Mouse (Mus musculus) neural tube, embryonic 13.5 days (tissue): Measurements from ENCODE around the gene Syngr3. TPM values are rescaled to one million over a fixed set of nuclear protein-coding genes. Genes with fewer than 3 reads are reported as not detected.

Experiments
- ATAC-seq: fragments of 200-750 bp; cut with Nextera tagmentation; 2 replicates; pipeline ENCODE4 v1.8.0; 2017; ENCODE audit warnings: low read depth, mild to moderate bottlenecking, moderate TSS enrichment, moderate library complexity
- H3K27ac ChIP-seq: fragments of 300-500 bp; sonication (generic); replicated peaks from 2 replicates; pipeline ENCODE4 v1.5.1; 2015; ENCODE audit warnings: moderate library complexity, mild to moderate bottlenecking, inconsistent platforms
- H3K27me3 ChIP-seq: fragments of 300-500 bp; sonication (generic); 2 replicates; pipeline ENCODE4 v1.6.1; 2015; ENCODE audit warnings: mild to moderate bottlenecking, inconsistent platforms
- H3K36me3 ChIP-seq: fragments of 300-500 bp; sonication (generic); 2 replicates; pipeline ENCODE4 v1.6.1; 2015; ENCODE audit warnings: mild to moderate bottlenecking, inconsistent platforms
- H3K4me1 ChIP-seq: fragments of 300-500 bp; sonication (generic); replicated peaks from 2 replicates; pipeline ENCODE4 v1.6.1; 2015; ENCODE audit warnings: inconsistent platforms
- H3K4me2 ChIP-seq: fragments of 300-500 bp; sonication (generic); 2 replicates; pipeline ENCODE4 v1.6.1; 2015; ENCODE audit warnings: inconsistent platforms, mild to moderate bottlenecking, moderate library complexity
- H3K4me3 ChIP-seq: fragments of 300-500 bp; sonication (generic); 2 replicates; pipeline ENCODE4 v1.5.1; 2015; ENCODE audit warnings: mild to moderate bottlenecking, inconsistent platforms
- H3K9ac ChIP-seq: fragments of 300-500 bp; sonication (generic); 2 replicates; pipeline ENCODE4 v1.6.1; 2015; ENCODE audit warnings: moderate library complexity, mild to moderate bottlenecking, inconsistent platforms
- H3K9me3 ChIP-seq: fragments of 300-500 bp; sonication (generic); 2 replicates; pipeline ENCODE4 v1.6.1; 2016; ENCODE audit warnings: inconsistent platforms
- WGBS: fragments of 180-500 bp; shearing (Covaris S2); methylation state at CpG from one replicate; pipeline ENCODE4 v1.1.7; 2015; 5-methylcytosine and 5-hydroxymethylcytosine counted together
- polyA plus RNA-seq: library from polyadenylated mRNA; unstranded; fragments of >200 nt; fragmentation: Nextera tagmentation; extraction: Ambion mirVana; gene quantifications from 2 replicates; pipeline ENCODE4 v1.2.1, GENCODE M21; 2015

Gene Syngr3
- polyA plus RNA-seq, 1 experiment from 2014 or later: 114 TPM

DNA sequence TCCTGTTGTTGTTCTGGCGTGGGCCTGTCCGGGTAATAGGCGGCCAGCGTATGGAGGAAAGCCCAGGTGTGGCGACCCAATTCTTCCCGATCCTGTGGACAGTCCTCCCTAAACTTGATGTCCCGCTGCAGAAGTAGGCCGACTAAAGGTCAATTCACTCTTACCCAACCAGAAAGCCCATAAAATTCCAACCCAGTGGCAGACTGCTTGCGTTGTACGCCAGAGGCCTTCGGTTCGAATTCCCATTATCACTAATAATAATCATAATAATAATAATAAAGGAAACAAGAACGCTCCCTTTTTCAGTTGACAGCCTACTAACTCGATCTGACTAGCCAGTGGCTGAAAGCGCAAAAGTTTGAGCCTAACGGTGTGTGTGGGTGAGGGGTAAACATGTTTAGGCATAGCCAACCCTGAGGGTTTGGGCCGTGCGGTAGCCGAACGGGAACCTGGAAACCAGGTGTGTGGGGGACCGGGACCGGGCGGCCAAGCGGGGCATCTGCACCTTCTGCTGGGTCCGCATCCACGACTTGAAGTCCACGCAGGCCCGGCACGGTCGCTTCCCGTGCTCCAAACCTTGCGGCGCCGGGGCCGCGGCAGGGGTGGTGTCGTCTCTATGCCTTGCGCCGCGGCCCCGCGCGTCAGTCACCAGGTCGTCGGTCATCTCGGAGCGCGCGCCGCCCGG is 5.7 kb upstream of the Syngr3 start:
- H3K4me3 ChIP-seq: peak overlapping the region; percentile 77
- ATAC-seq: peak; percentile 41
- peak overlapping the region; percentile 79 for H3K4me2 ChIP-seq
- H3K36me3 ChIP-seq: peaks cover 28% of the 10 kb centered on the region
- peaks cover 16% of the 10 kb centered on the region for H3K27me3 ChIP-seq
- H3K9me3 ChIP-seq: no peaks in the 10 kb centered on the region
- 6% methylated on average over 45 of the region's 51 CpGs for WGBS
- H3K9ac ChIP-seq: peak overlapping the region; percentile 86
- peaks cover 42% of the 10 kb centered on the region for H3K4me1 ChIP-seq
- H3K27ac ChIP-seq: peak overlapping the region; percentile 90

- WGBS: 74% methylated on average over 5 of the region's 5 CpGs
- Histone ChIP-seq H3K9me3 (no peaks in the 10 kb centered on the region), H3K4me1 (peaks cover 55% of the 10 kb centered on the region), H3K4me3 (no peak overlapping the region), H3K36me3 (peaks cover 16% of the 10 kb centered on the region), H3K9ac (no peak overlapping the region), H3K4me2 (no peak overlapping the region), H3K27ac (no peak overlapping the region), H3K27me3 (peaks cover 39% of the 10 kb centered on the region)
- no peak for ATAC-seq
Measured at GRCm38 (mm10) chr17:24692385-24692784, 2.6 kb upstream of the Syngr3 start.

DNA sequence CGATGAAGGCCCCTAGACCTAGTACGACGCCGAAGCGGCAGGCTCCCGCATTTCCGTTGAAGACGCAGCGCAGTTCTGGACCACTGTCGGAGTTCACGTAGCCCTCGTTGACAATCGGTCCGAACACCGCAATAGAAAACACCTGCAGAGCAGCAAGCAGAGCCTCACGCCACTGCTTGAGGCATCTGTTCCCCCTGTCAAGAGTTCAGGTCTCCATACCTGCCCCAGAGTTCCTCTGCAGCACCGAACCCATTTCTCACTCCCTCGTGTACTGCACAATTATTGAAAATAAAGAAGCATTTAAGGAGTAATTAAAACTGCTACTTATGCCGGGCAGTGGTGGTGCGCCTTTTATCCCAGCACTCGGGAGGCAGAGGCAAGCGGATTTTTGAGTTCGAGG is 2.2 kb downstream of the Syngr3 start:
- peaks cover 43% of the 10 kb centered on the region for H3K27me3 ChIP-seq
- peaks cover 39% of the 10 kb centered on the region for H3K4me1 ChIP-seq
- H3K9me3 ChIP-seq: no peaks in the 10 kb centered on the region
- ATAC-seq: no peak
- peaks cover 8% of the 10 kb centered on the region for H3K36me3 ChIP-seq
- no peak overlapping the region for H3K27ac ChIP-seq
- peak overlapping the region; percentile 60 for H3K4me3 ChIP-seq
- 19% methylated on average over 23 of the region's 23 CpGs for WGBS
- peak overlapping the region; percentile 64 for H3K4me2 ChIP-seq
- H3K9ac ChIP-seq: peak overlapping the region; percentile 59

GRCm38 (mm10) chr17:24687146-24687595 is 2.6 kb downstream of the Syngr3 start:
- peaks cover 39% of the 10 kb centered on the region for H3K4me1 ChIP-seq
- no peaks in the 10 kb centered on the region for H3K9me3 ChIP-seq
- H3K27ac ChIP-seq: no peak overlapping the region
- 2% methylated on average over 24 of the region's 25 CpGs for WGBS
- no peak for ATAC-seq
- peak overlapping the region; percentile 59 for H3K9ac ChIP-seq
- H3K4me2 ChIP-seq: peak overlapping the region; percentile 64
- peaks cover 42% of the 10 kb centered on the region for H3K27me3 ChIP-seq
- H3K36me3 ChIP-seq: peaks cover 8% of the 10 kb centered on the region
- H3K4me3 ChIP-seq: peak overlapping the region; percentile 60

- 26% methylated on average over 16 of the region's 16 CpGs for WGBS
- Histone ChIP-seq H3K27ac (no peak overlapping the region), H3K36me3 (peaks cover 11% of the 10 kb centered on the region), H3K9ac (no peak overlapping the region), H3K9me3 (no peaks in the 10 kb centered on the region), H3K4me2 (peak overlapping the region; percentile 31), H3K4me1 (peaks cover 39% of the 10 kb centered on the region), H3K4me3 (no peak overlapping the region), H3K27me3 (peaks cover 37% of the 10 kb centered on the region)
- ATAC-seq: no peak
Measured at GRCm38 (mm10) chr17:24686514-24686913, 3.2 kb downstream of the Syngr3 start.

DNA sequence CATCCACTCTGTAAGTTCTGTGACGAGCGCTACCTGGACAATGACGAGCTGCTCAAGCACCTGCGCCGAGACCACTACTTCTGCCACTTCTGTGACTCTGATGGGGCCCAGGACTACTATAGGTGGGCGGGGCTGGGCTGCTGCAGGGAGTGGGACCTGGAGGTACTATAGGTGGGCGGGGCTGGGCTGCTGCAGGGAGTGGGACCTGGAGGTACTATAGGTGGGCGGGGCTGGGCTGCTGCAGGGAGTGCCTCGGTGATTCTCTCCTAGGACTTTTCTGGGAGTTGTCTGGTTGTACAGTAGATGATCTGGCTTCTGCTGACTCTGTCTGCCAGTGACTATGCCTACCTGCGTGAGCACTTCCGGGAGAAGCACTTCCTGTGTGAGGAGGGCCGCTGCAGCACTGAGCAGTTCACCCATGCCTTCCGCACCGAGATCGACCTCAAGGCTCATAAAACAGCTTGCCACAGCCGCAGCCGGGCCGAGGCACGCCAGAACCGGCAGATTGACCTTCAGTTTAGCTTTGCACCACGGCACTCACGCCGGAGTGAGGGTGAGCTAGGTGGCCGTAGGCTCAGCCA is 12.2 kb downstream of the Syngr3 start:
- H3K4me1 ChIP-seq: peaks cover under 1% of the 10 kb centered on the region; the same call in 1 of the 2 replicates
- WGBS: 89% methylated on average over 24 of the region's 24 CpGs
- H3K9ac ChIP-seq: no peak overlapping the region
- no peaks in the 10 kb centered on the region for H3K27me3 ChIP-seq
- no peak overlapping the region for H3K27ac ChIP-seq
- no peaks in the 10 kb centered on the region for H3K9me3 ChIP-seq
- H3K36me3 ChIP-seq: peaks cover 59% of the 10 kb centered on the region
- no peak overlapping the region for H3K4me3 ChIP-seq
- no peak overlapping the region for H3K4me2 ChIP-seq
- no peak for ATAC-seq

DNA sequence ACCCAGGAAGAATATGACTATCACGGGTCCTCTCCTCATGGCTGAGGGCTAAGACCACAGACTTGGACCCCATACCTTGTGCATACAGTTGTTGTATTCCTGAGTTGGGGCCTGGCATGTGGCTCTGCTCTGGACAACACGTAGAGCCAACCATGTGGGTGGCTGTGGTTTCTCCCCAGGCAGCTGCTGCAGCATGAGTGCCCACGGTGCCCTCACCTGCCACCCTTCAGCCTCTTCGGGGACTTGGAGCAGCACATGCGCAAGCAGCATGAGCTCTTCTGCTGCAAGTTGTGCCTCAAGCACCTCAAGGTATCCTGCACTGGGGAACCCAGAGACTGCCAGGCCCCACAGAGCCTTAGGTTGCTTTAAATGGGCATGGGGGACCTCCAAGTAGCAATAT is 12.9 kb downstream of the Syngr3 start:
- Histone ChIP-seq H3K36me3 (peaks cover 52% of the 10 kb centered on the region), H3K4me2 (no peak overlapping the region)
- WGBS: 97% methylated on average over 5 of the region's 5 CpGs

GRCm38 (mm10) chr17:24676187-24676586 is 13.6 kb downstream of the Syngr3 start:
- no peak overlapping the region for H3K9ac ChIP-seq
- H3K4me2 ChIP-seq: no peak overlapping the region
- peaks cover 45% of the 10 kb centered on the region for H3K36me3 ChIP-seq
- no peaks in the 10 kb centered on the region for H3K9me3 ChIP-seq
- H3K27me3 ChIP-seq: no peaks in the 10 kb centered on the region
- ATAC-seq: no peak
- 63% methylated on average over 2 of the region's 2 CpGs for WGBS
- no peak overlapping the region for H3K4me3 ChIP-seq
- peaks cover 14% of the 10 kb centered on the region for H3K4me1 ChIP-seq
- no peak overlapping the region for H3K27ac ChIP-seq

More for the DNA sequence above, 12.9 kb downstream of the Syngr3 start:
- Histone ChIP-seq H3K9me3 (no peaks in the 10 kb centered on the region), H3K27ac (no peak overlapping the region), H3K9ac (no peak overlapping the region), H3K27me3 (no peaks in the 10 kb centered on the region), H3K4me1 (peaks cover 7% of the 10 kb centered on the region), H3K4me3 (no peak overlapping the region)
- no peak for ATAC-seq

DNA sequence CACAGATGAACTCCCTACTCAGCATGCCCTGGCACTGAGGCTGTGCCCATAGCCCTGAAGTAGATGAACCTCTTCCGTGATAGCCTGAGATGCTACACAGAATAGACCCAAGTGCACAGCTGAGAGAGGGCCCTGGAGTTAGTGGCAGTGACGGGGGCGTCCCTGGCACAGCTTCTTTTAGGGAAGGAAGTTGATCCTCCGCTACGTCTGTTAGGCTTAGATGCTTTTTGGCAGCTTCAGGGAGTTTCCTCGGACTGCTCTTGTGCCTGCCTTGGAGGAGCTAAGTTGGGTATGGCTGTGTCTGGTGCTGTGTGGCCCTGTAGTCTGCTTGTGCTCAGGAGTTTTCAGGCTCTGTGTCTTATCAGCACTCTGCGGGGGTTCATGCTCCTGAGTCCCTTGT is 15.5 kb downstream of the Syngr3 start:
- WGBS: 88% methylated on average over 7 of the region's 7 CpGs
- Histone ChIP-seq H3K36me3 (peaks cover 26% of the 10 kb centered on the region), H3K4me3 (no peak overlapping the region), H3K27ac (no peak overlapping the region), H3K27me3 (no peaks in the 10 kb centered on the region), H3K4me1 (peaks cover 26% of the 10 kb centered on the region), H3K4me2 (no peak overlapping the region), H3K9ac (no peak overlapping the region), H3K9me3 (no peaks in the 10 kb centered on the region)
- no peak for ATAC-seq

GRCm38 (mm10) chr17:24672141-24672540 is 17.6 kb downstream of the Syngr3 start:
- H3K27ac ChIP-seq: no peak overlapping the region
- H3K4me1 ChIP-seq: peaks cover 35% of the 10 kb centered on the region
- no peaks in the 10 kb centered on the region for H3K27me3 ChIP-seq
- no peak overlapping the region for H3K4me3 ChIP-seq
- H3K9me3 ChIP-seq: no peaks in the 10 kb centered on the region
- peak overlapping the region; percentile 89 for H3K4me2 ChIP-seq
- WGBS: 27% methylated on average over 5 of the region's 5 CpGs
- peak overlapping the region; percentile 99 for H3K9ac ChIP-seq
- no peak for ATAC-seq
- H3K36me3 ChIP-seq: peaks cover 5% of the 10 kb centered on the region

GRCm38 (mm10) chr17:24671346-24671745 is 18.4 kb downstream of the Syngr3 start:
- no peaks in the 10 kb centered on the region for H3K36me3 ChIP-seq
- no peak overlapping the region for H3K27ac ChIP-seq
- 0 out of 2 replicates have a peak overlapping the region, but pooled peaks have one; percentile 99 for H3K4me3 ChIP-seq
- H3K9ac ChIP-seq: peak overlapping the region; percentile 99
- no peaks in the 10 kb centered on the region for H3K27me3 ChIP-seq
- WGBS: 73% methylated on average over 5 of the region's 5 CpGs
- peak overlapping the region; percentile 89 for H3K4me2 ChIP-seq
- H3K4me1 ChIP-seq: peaks cover 35% of the 10 kb centered on the region
- H3K9me3 ChIP-seq: no peaks in the 10 kb centered on the region
- no peak for ATAC-seq

DNA sequence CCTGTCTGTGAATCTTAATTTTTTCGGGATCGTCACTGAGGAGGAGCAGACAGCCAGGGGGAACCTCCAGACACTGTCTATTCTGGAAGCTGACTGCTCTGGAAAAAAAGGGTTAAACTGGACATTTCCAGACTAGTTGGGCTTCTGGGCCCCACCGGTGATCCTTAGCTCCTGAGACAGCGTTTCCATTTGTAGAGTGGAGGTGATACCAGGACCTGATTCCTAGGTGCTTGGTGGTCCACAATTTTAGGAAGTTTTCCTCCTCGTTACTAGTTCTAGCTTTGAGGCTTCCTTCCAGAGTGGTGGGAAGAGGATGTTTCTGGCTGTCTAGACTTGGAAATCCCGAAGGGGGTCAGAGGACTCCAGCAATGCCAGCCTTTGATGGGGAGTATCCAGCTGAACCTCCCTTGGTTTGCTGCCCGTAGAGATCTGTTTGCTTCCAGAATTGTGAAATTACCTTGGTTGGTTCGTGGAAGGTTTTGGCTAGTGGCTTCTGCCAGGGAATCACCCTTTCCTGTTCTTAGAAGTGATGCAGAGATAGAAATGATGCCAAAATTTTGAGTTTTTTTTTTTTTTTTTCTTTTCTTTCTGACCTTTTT is 19.4 kb downstream of the Syngr3 start:
- H3K27ac ChIP-seq: peak overlapping the region; percentile 90
- H3K9me3 ChIP-seq: no peaks in the 10 kb centered on the region
- no peaks in the 10 kb centered on the region for H3K27me3 ChIP-seq
- H3K4me2 ChIP-seq: peak overlapping the region; percentile 89
- ATAC-seq: no peak
- WGBS: 16% methylated on average over 8 of the region's 8 CpGs
- H3K9ac ChIP-seq: peak overlapping the region; percentile 99
- H3K36me3 ChIP-seq: no peaks in the 10 kb centered on the region
- peak overlapping the region; percentile 99 for H3K4me3 ChIP-seq
- H3K4me1 ChIP-seq: peaks cover 35% of the 10 kb centered on the region
